Mouse (Mus musculus): ENCODE measurements around the gene Gstp3. TPM values are rescaled to one million over a fixed set of nuclear protein-coding genes. Genes with fewer than 3 reads are reported as not detected.
A peak's percentile ranks its signal among the peaks of the same experiment; 100 is the strongest.
"Not testable (repeated sequence)": the region's sequence is repeated elsewhere in the genome, so short reads cannot be mapped to it uniquely, and the experiment has no call there.

Gene Gstp3
- total RNA-seq, 2 experiments from 2014 or later: not detected

DNA sequence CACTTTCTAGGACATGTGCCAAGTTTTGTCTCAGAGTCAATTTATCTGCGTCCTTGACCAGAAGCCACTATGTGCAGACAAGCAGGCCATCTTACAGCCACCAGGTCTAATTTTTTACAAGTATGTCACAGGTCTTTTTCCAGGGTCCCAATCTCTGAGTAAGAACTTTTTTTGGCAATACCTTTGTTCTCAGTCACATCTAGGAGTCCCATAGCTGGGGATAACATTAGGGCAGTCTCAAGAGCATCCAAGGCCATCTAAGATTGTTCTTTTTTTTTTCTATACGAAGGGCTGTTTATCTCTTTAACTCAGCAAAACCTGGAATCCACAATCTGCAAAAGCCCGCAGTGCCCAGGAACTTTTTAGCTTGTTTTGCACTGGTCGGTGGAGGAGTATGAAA is 4.0 kb upstream of the Gstp3 start:
- DNase-seq (ENCODE audit: low spot score in 2 of 2): not testable (repeated sequence)

GRCm38 (mm10) chr19:4060899-4061465 is 1.6 kb upstream of the Gstp3 start:
- no peak for DNase-seq (ENCODE audit: low spot score in 2 of 2)

- not testable (repeated sequence) for DNase-seq (ENCODE audit: low spot score in 2 of 2)
These were observed 902 bp upstream of the Gstp3 start for GRCm38 (mm10) chr19:4060044-4060898.

- DNase-seq (ENCODE audit: low spot score in 2 of 2): no peak
These were observed 788 bp downstream of the Gstp3 start for GRCm38 (mm10) chr19:4058581-4058980.

GRCm38 (mm10) chr19:4057962-4058361 is 1.4 kb downstream of the Gstp3 start:
- DNase-seq (ENCODE audit: low spot score in 2 of 2): no peak

GRCm38 (mm10) chr19:4057389-4057788 is 2.0 kb downstream of the Gstp3 start:
- no peak for DNase-seq (ENCODE audit: low spot score in 2 of 2)

- DNase-seq (ENCODE audit: low spot score in 2 of 2): no peak
These were observed 2.6 kb downstream of the Gstp3 start for GRCm38 (mm10) chr19:4056727-4057126.

DNA sequence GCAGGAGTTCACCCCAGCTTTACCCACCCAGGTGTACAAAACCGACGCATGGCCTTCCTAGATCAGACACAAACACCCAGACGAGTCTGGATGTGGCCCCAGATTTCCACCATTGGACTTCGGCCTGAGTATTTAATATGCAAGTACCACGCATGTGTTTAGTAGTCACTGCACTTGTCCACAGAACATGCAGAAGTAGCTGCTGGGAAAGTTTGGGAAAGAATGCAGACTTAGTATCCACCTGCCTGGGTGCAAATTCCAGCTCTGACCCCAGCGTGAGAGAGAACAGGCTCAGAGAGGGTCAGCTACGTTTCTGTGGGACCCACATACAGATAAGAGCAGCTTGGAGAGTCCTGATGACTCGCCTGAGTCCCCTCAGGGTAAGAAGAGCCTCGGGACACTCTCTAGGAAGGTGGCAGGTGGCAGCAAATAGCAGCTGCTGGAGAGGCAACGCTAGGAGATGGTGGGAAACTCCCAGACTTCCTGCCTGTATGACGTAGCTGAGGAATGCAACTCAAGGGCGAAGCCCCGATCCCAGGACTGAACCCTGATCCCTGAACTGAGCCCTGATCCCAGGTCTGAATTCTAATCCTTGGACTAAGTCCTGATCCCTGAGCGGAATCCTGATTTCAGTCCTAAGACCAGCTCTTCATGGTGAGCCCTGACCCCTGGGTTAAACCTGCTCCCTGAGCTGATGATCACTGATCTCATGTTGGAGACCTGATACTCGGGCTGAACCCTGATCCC is 3.2 kb downstream of the Gstp3 start:
- no peak for DNase-seq (ENCODE audit: low spot score in 2 of 2)

DNA sequence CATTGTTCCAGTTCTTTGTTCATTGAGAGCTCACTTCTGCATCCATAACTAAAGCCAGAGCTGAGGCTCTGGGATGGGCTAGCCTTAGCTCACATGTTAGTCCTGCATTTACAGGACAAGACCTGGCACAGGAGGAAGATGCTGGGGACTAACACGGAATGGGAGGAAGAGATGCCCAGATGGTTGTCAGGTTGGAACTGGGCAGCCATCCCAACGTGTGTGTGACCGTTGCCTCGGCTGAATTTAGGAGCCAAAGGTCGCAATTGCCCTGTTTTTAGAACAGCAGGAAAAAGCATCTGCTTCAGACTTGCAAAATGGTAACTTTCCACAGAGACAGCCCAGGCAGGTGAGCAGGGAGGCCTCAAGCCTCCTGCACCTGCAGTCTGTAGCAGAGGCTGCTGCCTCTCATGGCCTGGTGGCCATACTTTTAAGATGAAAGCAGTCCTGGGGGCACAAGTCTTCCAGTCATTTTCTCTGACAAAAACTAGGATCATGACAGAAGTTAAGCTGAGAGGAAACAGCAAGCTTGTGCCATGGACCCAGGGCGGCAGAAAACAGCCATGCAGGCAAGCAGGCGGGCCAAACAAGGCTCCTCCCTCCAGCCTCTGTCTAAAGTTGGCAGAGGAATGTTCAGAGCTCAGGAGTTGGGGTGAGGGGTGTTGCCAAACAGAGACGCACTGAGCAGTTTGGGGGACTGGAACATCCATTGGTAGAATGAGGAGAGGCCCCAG is 4.0 kb downstream of the Gstp3 start:
- no peak for DNase-seq (ENCODE audit: low spot score in 2 of 2)

- no peak for DNase-seq (ENCODE audit: low spot score in 2 of 2)
These were observed 4.8 kb downstream of the Gstp3 start for GRCm38 (mm10) chr19:4054613-4055012.

DNA sequence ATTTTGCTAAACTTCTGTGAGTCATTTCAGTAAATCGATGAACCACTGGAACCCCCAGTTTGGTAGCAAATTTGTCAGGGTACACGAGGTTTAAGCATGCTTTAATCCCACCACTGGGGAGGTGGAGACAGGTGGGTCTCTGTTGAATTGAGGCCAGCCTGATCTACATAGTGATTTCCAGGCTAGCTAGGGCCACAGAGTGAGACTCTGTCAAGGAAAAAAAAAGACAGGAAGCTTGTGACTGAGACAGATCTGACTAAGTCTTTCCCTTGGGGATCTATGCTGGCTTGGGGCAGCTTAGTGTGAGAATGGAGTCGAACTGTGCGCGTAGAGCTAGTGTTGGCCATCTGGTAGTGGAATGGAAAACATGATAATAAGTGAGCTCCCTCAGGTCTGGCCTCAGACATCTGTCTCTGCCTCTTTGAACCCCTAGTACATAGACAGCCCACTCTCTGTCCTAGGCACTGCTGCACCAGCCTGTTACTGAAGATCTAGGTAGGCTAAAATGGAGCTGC is 6.8 kb downstream of the Gstp3 start:
- DNase-seq (ENCODE audit: low spot score in 2 of 2): no peak

GRCm38 (mm10) chr19:4051741-4052515 is 7.4 kb downstream of the Gstp3 start:
- peak; percentile 62 to 69 for DNase-seq (ENCODE audit: low spot score in 2 of 2)

GRCm38 (mm10) chr19:4051016-4051415 is 8.4 kb downstream of the Gstp3 start:
- no peak for DNase-seq (ENCODE audit: low spot score in 2 of 2)

DNA sequence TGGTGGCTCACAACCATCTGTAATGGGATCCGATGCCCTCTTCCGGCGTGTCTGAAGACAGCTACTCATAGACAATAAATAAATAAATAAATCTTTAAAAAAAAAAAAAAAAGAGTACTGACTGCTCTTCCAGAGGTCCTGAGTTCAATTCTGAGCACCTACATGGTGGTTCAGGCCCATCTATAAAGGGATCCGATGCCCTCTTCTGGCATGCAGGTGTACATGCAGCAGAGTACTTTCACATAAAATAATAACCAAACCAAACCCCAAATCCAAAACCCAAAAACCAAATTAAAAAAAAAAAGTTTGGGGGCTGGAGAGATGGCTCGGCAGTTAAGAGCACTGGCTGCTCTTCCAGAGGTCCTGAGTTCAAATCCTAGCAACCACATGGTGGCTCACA is 10.3 kb downstream of the Gstp3 start:
- not testable (repeated sequence) for DNase-seq (ENCODE audit: low spot score in 2 of 2)

DNA sequence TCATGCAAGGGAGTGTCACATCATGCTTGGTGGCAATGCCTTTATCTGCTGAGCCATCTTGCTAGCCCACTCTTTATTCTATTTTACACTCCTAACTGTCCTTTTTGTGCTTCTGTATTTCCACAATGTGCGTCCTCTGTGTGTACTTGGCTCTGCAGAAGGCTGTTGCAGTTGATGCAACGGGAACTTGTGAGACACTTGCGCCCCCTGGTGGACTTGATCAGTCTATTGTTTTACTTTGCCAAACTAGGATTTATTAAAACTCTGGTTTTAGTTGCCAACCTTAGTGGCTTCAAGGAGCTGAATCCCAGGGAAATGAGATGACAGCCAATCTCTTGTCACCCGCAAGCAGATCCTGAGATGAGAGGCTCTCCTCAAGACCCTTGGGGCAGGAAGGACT is 11.5 kb downstream of the Gstp3 start:
- peak; percentile 78 to 83 for DNase-seq (ENCODE audit: low spot score in 2 of 2)

DNA sequence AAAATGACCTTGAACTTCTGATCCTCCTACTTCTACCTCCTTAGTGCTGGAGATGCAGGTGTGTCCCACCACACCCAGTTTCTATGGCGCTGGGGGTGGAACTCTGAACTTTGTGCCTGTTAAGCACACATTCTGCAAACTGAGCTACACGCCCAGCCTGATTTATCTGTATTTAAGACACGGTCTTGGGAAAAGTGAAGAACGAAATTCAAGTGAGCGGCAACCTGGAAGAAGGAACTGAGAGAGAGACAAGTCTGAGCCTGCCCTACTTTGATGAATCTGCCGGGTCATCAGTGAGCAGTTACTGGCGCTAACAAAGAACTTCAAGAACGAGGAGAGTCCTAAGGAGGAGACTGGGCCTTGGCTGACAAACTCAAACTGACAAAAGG is 12.5 kb downstream of the Gstp3 start:
- no peak for DNase-seq (ENCODE audit: low spot score in 2 of 2)

DNA sequence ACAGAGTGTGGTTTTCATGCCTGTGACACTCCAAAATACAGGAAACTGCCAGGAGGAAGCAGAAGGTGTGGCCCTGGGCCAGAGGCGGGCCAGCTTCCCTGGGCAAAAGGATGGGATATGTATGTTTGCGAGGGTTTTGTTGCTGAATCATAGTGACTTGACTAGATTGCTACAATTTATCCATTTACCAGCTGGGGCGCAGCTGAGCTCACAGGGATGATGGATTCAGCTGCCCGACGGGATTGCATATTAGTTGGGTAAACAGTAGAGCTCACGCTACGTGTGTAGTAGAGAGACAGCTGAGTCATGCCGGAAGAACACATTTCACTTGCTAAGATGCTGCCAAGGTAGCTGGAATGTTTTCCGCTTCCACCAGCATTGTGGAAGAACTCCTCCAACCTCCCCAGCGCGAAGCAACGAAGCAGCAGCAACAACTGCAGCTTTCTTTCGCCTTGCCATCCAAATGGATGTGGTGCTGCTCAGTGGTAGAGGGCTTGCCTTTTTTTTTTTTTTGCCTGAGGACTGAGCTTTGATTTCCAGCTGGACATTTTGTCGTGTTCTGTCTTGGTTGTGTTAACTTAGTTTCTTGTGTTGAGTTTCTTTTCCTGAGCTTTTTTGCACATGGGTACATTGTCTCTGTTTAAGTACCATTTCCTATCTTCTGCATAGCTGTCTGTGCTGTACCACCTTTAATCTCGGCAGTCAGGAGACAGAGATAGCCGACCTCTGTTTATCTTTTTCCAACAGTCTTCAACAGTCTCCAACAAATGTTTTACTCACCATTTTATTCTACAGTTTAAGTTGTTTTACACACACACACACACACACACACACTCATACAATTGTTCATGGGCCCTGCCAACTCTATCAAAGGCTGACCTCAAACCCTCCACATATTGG is 13.2 kb downstream of the Gstp3 start, which contains the start of gene Gstp2:
Gene Gstp2, minus strand, starts transcription at position 58 of the 900 bp plus-strand sequence.
- peak; percentile 72 to 76 for DNase-seq (ENCODE audit: low spot score in 2 of 2)

DNA sequence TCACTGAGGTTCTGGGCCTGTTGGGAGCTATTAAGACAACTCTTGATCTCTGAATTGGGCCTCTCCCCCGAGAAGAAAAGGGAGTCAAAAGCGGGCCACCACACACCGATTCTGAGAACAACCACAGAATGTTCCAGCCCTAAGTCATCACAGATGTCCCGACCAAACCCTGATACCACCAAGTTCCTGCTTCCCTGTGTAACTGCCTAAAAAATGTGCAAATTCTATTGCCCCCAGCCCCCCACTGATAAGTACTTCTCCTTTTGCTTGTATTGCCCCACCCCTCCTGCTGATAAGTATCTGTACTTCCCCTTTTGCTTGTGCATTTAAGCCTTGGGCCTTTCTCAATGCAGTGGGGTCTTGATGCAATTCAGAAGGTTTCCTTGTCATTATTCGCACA is 15.3 kb downstream of the Gstp3 start:
- DNase-seq (ENCODE audit: low spot score in 2 of 2): not testable (repeated sequence)

DNA sequence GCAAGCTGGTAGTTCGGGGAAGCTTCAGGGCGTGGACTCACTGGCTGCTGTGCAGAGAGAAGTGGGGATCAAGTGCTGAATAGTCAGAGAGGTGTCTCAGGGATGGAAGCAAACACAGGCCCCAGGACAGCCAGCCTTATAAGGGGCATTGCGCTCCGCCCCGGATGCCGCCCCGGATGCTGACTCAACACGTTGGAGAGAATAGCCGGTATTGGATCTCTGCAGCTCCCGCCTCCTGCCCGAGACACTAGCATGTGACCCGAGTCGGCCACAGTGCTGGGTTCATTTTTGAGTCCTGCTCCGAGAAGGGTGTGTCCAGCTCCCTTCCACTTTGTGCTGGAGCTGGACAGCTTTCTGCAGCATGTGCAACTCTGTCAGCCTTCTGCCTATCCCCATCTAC is 17.2 kb downstream of the Gstp3 start:
- no peak for DNase-seq (ENCODE audit: low spot score in 2 of 2)
